11 mouse cellular contexts compared by ENCODE assay signal in genomic region chr11:106817808-106818207, GRCm38 (mm10). TPM values are rescaled to one million over a fixed set of nuclear protein-coding genes. Genes with fewer than 3 reads are reported as not detected.
DNase-seq lines count a peak whose midpoint lies in the region; ATAC-seq and TF ChIP-seq lines count a peak whose summit lies in the region.
"Had no signal": no experiment of that assay in that cellular context is flagged by ENCODE, and none has a peak within 500 bp of the region (broad histone marks: within the 10 kb centered on the region; RNA-seq: fewer than 3 reads in every experiment).

No protein-coding gene starts in this region.

- H3K9ac ChIP-seq in forebrain, embryonic 13.5 days = no peak overlapping the region; the same call in 1 of the 2 replicates
- no peak overlapping the region for H3K9ac ChIP-seq in hindbrain, postnatal 0 days (replicated peaks; ENCODE audit: low read length)
- H3K9ac ChIP-seq: liver, embryonic 13.5 days had no signal

- no peak for TF ChIP-seq CTCF in left cerebral cortex, adult 2 months (IDR thresholded peaks at IDR 0.05)
- no peak for TF ChIP-seq CTCF in hindbrain, postnatal 0 days (IDR thresholded peaks at IDR 0.05; ENCODE audit: low read depth)

- no peak for DNase-seq in forebrain, embryonic 10.5 days (ENCODE audit: extremely low spot score, low spot score)
- DNase-seq in left cerebral cortex, adult 2 months (ENCODE audit: extremely low spot score in 1 of 2, low spot score in 2 of 2) = no peak
- DNase-seq in left cerebral cortex, postnatal 36 days (ENCODE audit: low spot score in 2 of 2) = no peak
- peak; percentile 91 for DNase-seq in cerebellum, adult 9-10 months
- DNase-seq in hindbrain, postnatal 0 days (ENCODE audit: low spot score) = peak; percentile 67
- DNase-seq: heart, adult 2 months; liver, embryonic 13.5 days had no signal

- H3K4me3 ChIP-seq in forebrain, embryonic 13.5 days = no peak overlapping the region
- H3K4me3 ChIP-seq in forebrain, embryonic 10.5 days = no peak overlapping the region
- no peak overlapping the region for H3K4me3 ChIP-seq in left cerebral cortex, adult 2 months
- H3K4me3 ChIP-seq in hindbrain, postnatal 0 days (ENCODE audit: low read length) = no peak overlapping the region
- H3K4me3 ChIP-seq: heart, adult 2 months; liver, embryonic 13.5 days; myocyte had no signal

- intact Hi-C loops in left cerebral cortex, adult 2 months (cut with DNase I) = no loop called here
- intact Hi-C loops in left cerebral cortex, postnatal 36 days (cut with DNase I) = no loop called here

- H3K4me2 ChIP-seq in forebrain, embryonic 13.5 days = peak overlapping the region; percentile 33; the same call in 1 of the 2 replicates
- H3K4me2 ChIP-seq in hindbrain, postnatal 0 days (ENCODE audit: low read depth, low read length) = no peak overlapping the region
- H3K4me2 ChIP-seq: liver, embryonic 13.5 days had no signal

- peaks cover 79% of the 10 kb centered on the region for H3K36me3 ChIP-seq in forebrain, embryonic 13.5 days (ENCODE audit: poor library complexity, severe bottlenecking)
- H3K36me3 ChIP-seq in forebrain, embryonic 10.5 days (replicated peaks) = peaks cover 98% of the 10 kb centered on the region
- peaks cover 44% of the 10 kb centered on the region for H3K36me3 ChIP-seq in hindbrain, postnatal 0 days (ENCODE audit: insufficient read depth, low read length)

- ATAC-seq in forebrain, embryonic 13.5 days = peak; percentile 62
- no peak for ATAC-seq in hindbrain, postnatal 0 days
- ATAC-seq in megakaryocyte, adult 5-6 weeks (ENCODE audit: poor library complexity, severe bottlenecking) = no peak
- ATAC-seq in frontal cortex, adult (ENCODE audit: low TSS enrichment) = no peak

- no peaks in the 10 kb centered on the region for H3K27me3 ChIP-seq in forebrain, embryonic 13.5 days
- H3K27me3 ChIP-seq in forebrain, embryonic 10.5 days (ENCODE audit: poor library complexity, severe bottlenecking) = no peaks in the 10 kb centered on the region
- no peaks in the 10 kb centered on the region for H3K27me3 ChIP-seq in hindbrain, postnatal 0 days (ENCODE audit: insufficient read depth, low read length)
- H3K27me3 ChIP-seq: liver, embryonic 13.5 days had no signal

- H3K27ac ChIP-seq in forebrain, embryonic 13.5 days = peak overlapping the region; percentile 57
- H3K27ac ChIP-seq in forebrain, embryonic 10.5 days = no peak overlapping the region
- H3K27ac ChIP-seq in left cerebral cortex, adult 2 months = peak overlapping the region; percentile 78
- peak overlapping the region; percentile 67; the same call in 1 of the 2 replicates for H3K27ac ChIP-seq in hindbrain, postnatal 0 days
- H3K27ac ChIP-seq: heart, adult 2 months; liver, embryonic 13.5 days had no signal

- 53% methylated on average over 6 of the region's 6 CpGs for WGBS in forebrain, embryonic 13.5 days
- WGBS in forebrain, embryonic 10.5 days = 96% methylated on average over 6 of the region's 6 CpGs
- 52% methylated on average over 6 of the region's 6 CpGs for WGBS in hindbrain, postnatal 0 days

- peaks cover 32% of the 10 kb centered on the region for H3K4me1 ChIP-seq in forebrain, embryonic 13.5 days
- H3K4me1 ChIP-seq in forebrain, embryonic 10.5 days = peaks cover 8% of the 10 kb centered on the region; the same call in 1 of the 2 replicates
- H3K4me1 ChIP-seq in hindbrain, postnatal 0 days (ENCODE audit: insufficient read depth, low read length) = 0 out of 2 replicates have a peak, but pooled peaks cover 4% of the 10 kb centered on the region
- H3K4me1 ChIP-seq: liver, embryonic 13.5 days had no signal

- no peaks in the 10 kb centered on the region for H3K9me3 ChIP-seq in forebrain, embryonic 13.5 days (replicated peaks)
- H3K9me3 ChIP-seq in forebrain, embryonic 10.5 days = no peaks in the 10 kb centered on the region
- H3K9me3 ChIP-seq in hindbrain, postnatal 0 days (ENCODE audit: low read length) = no peaks in the 10 kb centered on the region
- H3K9me3 ChIP-seq: liver, embryonic 13.5 days had no signal

RNA-seq across cellular contexts. Expression of gene Cep95, which starts 28.8 kb away (rescaled TPM):
- 19.5 and 21.6 TPM in 2 replicates for polyA plus RNA-seq in forebrain, embryonic 13.5 days (2015; fragmentation: Nextera tagmentation; extraction: Ambion mirVana)
- 18.7 and 20.0 TPM in 2 replicates for polyA plus RNA-seq in forebrain, embryonic 10.5 days (2016; fragmentation: Nextera tagmentation; extraction: Ambion mirVana)
- 10 to 100 TPM; 12.6 to 15.1 TPM for total RNA-seq in left cerebral cortex, adult 2 months (2021)
- total RNA-seq in left cerebral cortex, postnatal 36 days (2021) = 10 to 100 TPM in 1 of 2 experiments, 1 to 10 TPM in 1; 8.2 to 15.8 TPM
- total RNA-seq in hindbrain, postnatal 0 days (2014; rRNA removed) = 2.6 and 9.0 TPM in 2 replicates
- 7.2 and 8.7 TPM in 2 replicates for polyA plus RNA-seq in hindbrain, postnatal 0 days (2015; fragmentation: Nextera tagmentation; extraction: Ambion mirVana)
- 15.8 and 16.5 TPM in 2 replicates for total RNA-seq in megakaryocyte, adult 5-6 weeks (2015)
- total RNA-seq in megakaryocyte, adult 5-6 weeks (2017) = 12.2 and 18.6 TPM in 2 replicates

RNA-seq across cellular contexts. Expression of gene Ddx5, which starts 28.8 kb away (rescaled TPM):
- 503 and 514 TPM in 2 replicates for polyA plus RNA-seq in forebrain, embryonic 13.5 days (2015; fragmentation: Nextera tagmentation; extraction: Ambion mirVana)
- polyA plus RNA-seq in forebrain, embryonic 10.5 days (2016; fragmentation: Nextera tagmentation; extraction: Ambion mirVana) = 311 and 330 TPM in 2 replicates
- 100 to 1,000 TPM; 652 to 679 TPM for total RNA-seq in left cerebral cortex, adult 2 months (2021)
- total RNA-seq in left cerebral cortex, postnatal 36 days (2021) = 100 to 1,000 TPM; 574 to 675 TPM
- total RNA-seq in hindbrain, postnatal 0 days (2014; rRNA removed) = 288 and 416 TPM in 2 replicates
- 272 and 274 TPM in 2 replicates for polyA plus RNA-seq in hindbrain, postnatal 0 days (2015; fragmentation: Nextera tagmentation; extraction: Ambion mirVana)
- total RNA-seq in megakaryocyte, adult 5-6 weeks (2015) = 755 and 789 TPM in 2 replicates
- total RNA-seq in megakaryocyte, adult 5-6 weeks (2017) = 996 and 1,155 TPM in 2 replicates

RNA-seq across cellular contexts. Expression of gene Polg2, which starts 38.5 kb away (rescaled TPM):
- polyA plus RNA-seq in forebrain, embryonic 13.5 days (2015; fragmentation: Nextera tagmentation; extraction: Ambion mirVana) = 9.6 and 10.0 TPM in 2 replicates
- 10.1 and 10.9 TPM in 2 replicates for polyA plus RNA-seq in forebrain, embryonic 10.5 days (2016; fragmentation: Nextera tagmentation; extraction: Ambion mirVana)
- total RNA-seq in left cerebral cortex, adult 2 months (2021) = 1 to 10 TPM; 3.2 to 4.2 TPM
- total RNA-seq in left cerebral cortex, postnatal 36 days (2021) = 1 to 10 TPM; 3.0 to 3.2 TPM
- 8.3 and 12.9 TPM in 2 replicates for total RNA-seq in hindbrain, postnatal 0 days (2014; rRNA removed)
- 9.5 and 11.4 TPM in 2 replicates for polyA plus RNA-seq in hindbrain, postnatal 0 days (2015; fragmentation: Nextera tagmentation; extraction: Ambion mirVana)
- total RNA-seq in megakaryocyte, adult 5-6 weeks (2015) = 11.6 and 13.3 TPM in 2 replicates
- 7.8 and 11.1 TPM in 2 replicates for total RNA-seq in megakaryocyte, adult 5-6 weeks (2017)

Comparison
In these comparisons a context has a peak if more than half of its experiments do, and no peak if none do; other contexts are left out.
1. DNase-seq: peak in cerebellum, adult 9-10 months (single experiment) and hindbrain, postnatal 0 days (single experiment); none in forebrain, embryonic 10.5 days (single experiment), left cerebral cortex, adult 2 months (0 of 2) and left cerebral cortex, postnatal 36 days (0 of 2).